Mouse (Mus musculus): Measurements from ENCODE around the gene Dyrk3.

Dyrk3 gene

GRCm38 (mm10) chr1:131138191-131139016, at the start of gene Dyrk3:
Gene Dyrk3 (minus strand): TSS chr1:131138340.
- DNase-seq (ENCODE audit: low read depth, low spot score): peak; percentile 97

- no peak for DNase-seq (ENCODE audit: low read depth, low spot score)
Measured at GRCm38 (mm10) chr1:131187856-131188255, 49.7 kb upstream of the Dyrk3 start.

GRCm38 (mm10) chr1:131186995-131187394, 48.9 kb upstream of the Dyrk3 start:
- DNase-seq (ENCODE audit: low read depth, low spot score): no peak

- DNase-seq (ENCODE audit: low read depth, low spot score): no peak
Measured at GRCm38 (mm10) chr1:131185821-131186506, 47.8 kb upstream of the Dyrk3 start.

- no peak for DNase-seq (ENCODE audit: low read depth, low spot score)
Measured at GRCm38 (mm10) chr1:131184956-131185660, 47.0 kb upstream of the Dyrk3 start.

- DNase-seq (ENCODE audit: low read depth, low spot score): no peak
Measured at GRCm38 (mm10) chr1:131184253-131184955, 46.3 kb upstream of the Dyrk3 start.

- no peak for DNase-seq (ENCODE audit: low read depth, low spot score)
Measured at GRCm38 (mm10) chr1:131183201-131183600, 45.1 kb upstream of the Dyrk3 start.

GRCm38 (mm10) chr1:131181642-131182527, 43.7 kb upstream of the Dyrk3 start:
- peak; percentile 82 for DNase-seq (ENCODE audit: low read depth, low spot score)

GRCm38 (mm10) chr1:131180386-131180785, 42.2 kb upstream of the Dyrk3 start:
- no peak for DNase-seq (ENCODE audit: low read depth, low spot score)

GRCm38 (mm10) chr1:131178083-131178482, 39.9 kb upstream of the Dyrk3 start:
- DNase-seq (ENCODE audit: low read depth, low spot score): no peak

GRCm38 (mm10) chr1:131177249-131177648, 39.1 kb upstream of the Dyrk3 start:
- DNase-seq (ENCODE audit: low read depth, low spot score): no peak

GRCm38 (mm10) chr1:131175819-131176218, 37.7 kb upstream of the Dyrk3 start:
- no peak for DNase-seq (ENCODE audit: low read depth, low spot score)

GRCm38 (mm10) chr1:131175189-131175588, 37.0 kb upstream of the Dyrk3 start:
- DNase-seq (ENCODE audit: low read depth, low spot score): no peak

GRCm38 (mm10) chr1:131174299-131174861, 36.2 kb upstream of the Dyrk3 start:
- DNase-seq (ENCODE audit: low read depth, low spot score): no peak

- no peak for DNase-seq (ENCODE audit: low read depth, low spot score)
Measured at GRCm38 (mm10) chr1:131173809-131174208, 35.7 kb upstream of the Dyrk3 start.

GRCm38 (mm10) chr1:131173001-131173400, 34.9 kb upstream of the Dyrk3 start:
- no peak for DNase-seq (ENCODE audit: low read depth, low spot score)

GRCm38 (mm10) chr1:131167612-131168011, 29.5 kb upstream of the Dyrk3 start:
- no peak for DNase-seq (ENCODE audit: low read depth, low spot score)

GRCm38 (mm10) chr1:131164427-131164826, 26.3 kb upstream of the Dyrk3 start:
- no peak for DNase-seq (ENCODE audit: low read depth, low spot score)

GRCm38 (mm10) chr1:131161091-131161490, 23.0 kb upstream of the Dyrk3 start:
- DNase-seq (ENCODE audit: low read depth, low spot score): no peak

Measured in A20 (cell line).